Mouse (Mus musculus) heart, postnatal 0 days (tissue): ENCODE results near the gene Cd80. TPM values are rescaled to one million over a fixed set of nuclear protein-coding genes. Genes with fewer than 3 reads are reported as not detected.

Experiments used
- ATAC-seq: fragments of 200-750 bp; cut with Nextera tagmentation; 2 replicates; pipeline ENCODE4 v1.8.0; 2017; ENCODE audit warnings: low read depth, moderate number of reproducible peaks, moderate library complexity; ENCODE audit not compliant: insufficient read depth
- DNase-seq: peaks from one replicate; pipeline ENCODE4 v3.0.0-alpha.2; 2016; ENCODE audit warnings: low spot score
- H3K27ac ChIP-seq: fragments of 300-500 bp; sonication (generic); 2 replicates; pipeline ENCODE4 v1.5.1; 2014; ENCODE audit warnings: low read depth, mild to moderate bottlenecking
- H3K27me3 ChIP-seq: fragments of 300-500 bp; sonication (generic); 2 replicates; pipeline ENCODE4 v1.6.1; 2014; ENCODE audit warnings: low read length, mixed read lengths; ENCODE audit not compliant: control insufficient read depth, insufficient read depth
- H3K36me3 ChIP-seq: fragments of 300-500 bp; sonication (generic); replicated peaks from 2 replicates; pipeline ENCODE4 v1.6.1; 2014; ENCODE audit warnings: low read length, mixed read lengths; ENCODE audit not compliant: control insufficient read depth, insufficient read depth
- H3K4me1 ChIP-seq: fragments of 300-500 bp; sonication (generic); 2 replicates; pipeline ENCODE4 v1.6.1; 2014; ENCODE audit warnings: antibody characterized with exemption; ENCODE audit not compliant: control insufficient read depth, insufficient read depth
- H3K4me2 ChIP-seq: fragments of 300-500 bp; sonication (generic); 2 replicates; pipeline ENCODE4 v1.6.1; 2014; ENCODE audit warnings: low read depth, mild to moderate bottlenecking, low read length, moderate library complexity
- H3K4me3 ChIP-seq: fragments of 300-500 bp; sonication (generic); 2 replicates; pipeline ENCODE4 v1.5.1; 2014; ENCODE audit warnings: low read depth, low read length
- H3K9ac ChIP-seq: fragments of 300-500 bp; sonication (generic); replicated peaks from 2 replicates; pipeline ENCODE4 v1.6.1; 2014; ENCODE audit warnings: low read depth, low read length, mixed read lengths
- H3K9me3 ChIP-seq: fragments of 300-500 bp; sonication (generic); replicated peaks from 2 replicates; pipeline ENCODE4 v1.6.1; 2016; ENCODE audit warnings: low read length; ENCODE audit not compliant: control insufficient read depth
- CTCF ChIP-seq: IDR thresholded peaks from 2 replicates; pipeline ENCODE4 v1.5.1; 2016; ENCODE audit warnings: antibody characterized with exemption, control low read depth, low read depth
- EP300 ChIP-seq: IDR thresholded peaks from 2 replicates; pipeline ENCODE4 v1.6.1; 2016; ENCODE audit warnings: antibody characterized with exemption, low read depth
- WGBS: fragments of 180-500 bp; shearing (Covaris S2); extraction: QIAGEN DNeasy Blood & Tissue Kit; methylation state at CpG from one replicate; pipeline ENCODE4 v1.1.7; 2014; 5-methylcytosine and 5-hydroxymethylcytosine counted together
- polyA plus RNA-seq: library from polyadenylated mRNA; unstranded; fragments of >200 nt; fragmentation: Nextera tagmentation; extraction: Ambion mirVana; gene quantifications from 2 replicates; pipeline ENCODE4 v1.2.1, GENCODE M21; 2015
- total RNA-seq: library from RNA; depleted of rRNA; stranded (reverse); fragments of >200 nt; gene quantifications from 2 replicates; pipeline ENCODE4 v1.2.3, GENCODE M21; 2014; ENCODE audit warnings: low replicate concordance

Cd80 gene
- total and polyA plus RNA-seq, 2 experiments from 2014 or later, result 0.15 to 0.34 TPM

- ATAC-seq, result peak; percentile 36; the same call in 1 of the 2 replicates
- Histone ChIP-seq H3K9me3 (no peaks in the 10 kb centered on the region), H3K36me3 (no peaks in the 10 kb centered on the region), H3K4me1 (peaks cover 8% of the 10 kb centered on the region; the same call in 1 of the 2 replicates), H3K27me3 (no peaks in the 10 kb centered on the region), H3K4me2 (peak overlapping the region; percentile 74), H3K9ac (no peak overlapping the region), H3K27ac (no peak overlapping the region), H3K4me3 (peak overlapping the region; percentile 42)
- DNase-seq, result no peak
- no peak for TF ChIP-seq EP300
- no peak for TF ChIP-seq CTCF
- 31% methylated on average over 41 of the region's 42 CpGs for WGBS
These were observed 28.4 kb downstream of the Cd80 start for GRCm38 (mm10) chr16:38483582-38484309.

- TF ChIP-seq EP300 (no peak), CTCF (no peak)
- 79% methylated on average over 3 of the region's 3 CpGs for WGBS
- no peaks in the 10 kb centered on the region for H3K27me3 ChIP-seq
- H3K4me3 ChIP-seq, result no peak overlapping the region
- no peak overlapping the region for H3K9ac ChIP-seq
- no peak overlapping the region for H3K27ac ChIP-seq
- H3K36me3 ChIP-seq, result peaks cover 12% of the 10 kb centered on the region
- ATAC-seq (no peak), DNase-seq (no peak)
- H3K4me1 ChIP-seq, result no peaks in the 10 kb centered on the region
- H3K9me3 ChIP-seq, result no peaks in the 10 kb centered on the region
- no peak overlapping the region for H3K4me2 ChIP-seq
These were observed 37.2 kb downstream of the Cd80 start for GRCm38 (mm10) chr16:38492551-38492950.

GRCm38 (mm10) chr16:38493890-38494289, 38.5 kb downstream of the Cd80 start:
- Histone ChIP-seq H3K4me1 (no peaks in the 10 kb centered on the region), H3K9ac (no peak overlapping the region), H3K4me2 (no peak overlapping the region), H3K36me3 (peaks cover 24% of the 10 kb centered on the region), H3K9me3 (no peaks in the 10 kb centered on the region), H3K27me3 (no peaks in the 10 kb centered on the region), H3K27ac (no peak overlapping the region), H3K4me3 (no peak overlapping the region)
- ATAC-seq (no peak), DNase-seq (no peak)
- WGBS, result 63% methylated on average over 10 of the region's 10 CpGs
- TF ChIP-seq CTCF, result peak; percentile 36
- TF ChIP-seq EP300, result no peak

GRCm38 (mm10) chr16:38496604-38497140, 41.3 kb downstream of the Cd80 start:
- Histone ChIP-seq H3K4me2 (no peak overlapping the region), H3K4me1 (no peaks in the 10 kb centered on the region), H3K27ac (no peak overlapping the region), H3K9ac (no peak overlapping the region), H3K27me3 (no peaks in the 10 kb centered on the region), H3K9me3 (no peaks in the 10 kb centered on the region), H3K36me3 (peaks cover 35% of the 10 kb centered on the region), H3K4me3 (no peak overlapping the region)
- DNase-seq (no peak), ATAC-seq (no peak)
- WGBS, result 78% methylated on average over 7 of the region's 7 CpGs
- TF ChIP-seq EP300 (no peak), CTCF (no peak)

- DNase-seq (no peak), ATAC-seq (no peak)
- H3K27ac ChIP-seq, result no peak overlapping the region
- H3K4me2 ChIP-seq, result no peak overlapping the region
- H3K4me1 ChIP-seq, result no peaks in the 10 kb centered on the region
- no peak overlapping the region for H3K4me3 ChIP-seq
- no peak overlapping the region for H3K9ac ChIP-seq
- 88% methylated on average over 10 of the region's 10 CpGs for WGBS
- TF ChIP-seq CTCF (no peak), EP300 (no peak)
- no peaks in the 10 kb centered on the region for H3K27me3 ChIP-seq
- H3K36me3 ChIP-seq, result peaks cover 70% of the 10 kb centered on the region
- H3K9me3 ChIP-seq, result no peaks in the 10 kb centered on the region
These were observed 47.1 kb downstream of the Cd80 start for GRCm38 (mm10) chr16:38502469-38502868.
